Mouse (Mus musculus): ENCODE measurements at regions not wholly inside any gene's neighbourhood (a gene's known extent, or its start where the extent isn't known, plus 50 kb on each side); places are given as distances from the start of the nearest gene placed in this dataset.

- TF ChIP-seq CTCF (IDR thresholded peaks at IDR 0.05; ENCODE audit: extremely low read depth, insufficient read depth, insufficient read length, insufficient replicate concordance) = no peak
- TF ChIP-seq POLR2A (IDR thresholded peaks at IDR 0.05; ENCODE audit: low read depth, low read length) = no peak
These were observed 286.6 kb downstream of the Lnpk start for GRCm38 (mm10) chr2:74292641-74293040.
